In the genomic region with DNA sequence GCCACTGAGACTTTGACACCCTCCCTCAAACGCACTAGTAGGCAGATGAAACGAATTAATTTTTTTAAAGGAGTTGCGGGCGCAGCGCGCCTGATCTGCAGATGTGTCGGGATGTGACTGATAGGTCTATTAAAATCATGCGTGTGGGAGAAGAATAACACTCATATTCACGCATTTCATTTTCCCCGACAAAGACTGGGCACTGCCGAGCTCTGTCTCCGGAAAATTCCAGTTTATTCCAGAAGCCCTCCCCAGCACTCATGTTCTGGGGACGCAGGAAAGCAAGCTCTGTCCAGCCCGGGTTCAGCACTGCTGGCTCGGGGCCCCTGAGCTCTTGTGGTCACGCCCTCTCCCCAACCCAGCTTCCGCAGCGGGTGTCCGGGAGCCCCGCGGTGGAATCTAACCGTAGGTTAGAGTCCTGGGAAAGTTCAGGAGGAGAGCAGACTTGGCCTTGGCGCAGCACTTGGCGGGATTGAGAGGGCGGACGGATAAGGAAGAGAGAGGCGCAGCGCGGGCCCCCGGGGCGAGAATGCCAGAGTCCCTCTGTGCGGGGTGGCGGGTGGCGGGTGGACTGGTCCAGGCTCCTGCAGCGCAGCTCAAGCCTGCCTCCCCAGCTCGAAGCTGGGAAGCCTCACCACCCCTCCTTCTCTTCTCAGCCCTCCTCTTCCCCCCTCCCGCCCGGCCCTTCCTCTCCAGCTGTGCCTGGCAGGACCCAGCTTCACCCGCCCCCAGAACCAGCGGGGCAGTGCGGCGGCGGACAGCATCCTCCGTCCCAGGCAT, we compare ENCODE assay signal across 10 mouse cellular contexts. TPM values are rescaled to one million over a fixed set of nuclear protein-coding genes. Genes with fewer than 3 reads are reported as not detected.
A peak's percentile ranks its signal among the peaks of the same experiment; 100 is the strongest.
DNase-seq lines count a peak whose midpoint lies in the region; ATAC-seq and TF ChIP-seq lines count a peak whose summit lies in the region.
"Had no signal": no experiment of that assay in that cellular context is flagged by ENCODE, and none has a peak within 500 bp of the region (broad histone marks: within the 10 kb centered on the region; RNA-seq: fewer than 3 reads in every experiment).

No protein-coding gene starts in this region.

- H3K9me3 ChIP-seq in heart, embryonic 12.5 days (replicated peaks), result no peaks in the 10 kb centered on the region
- no peaks in the 10 kb centered on the region for H3K9me3 ChIP-seq in forebrain, postnatal 0 days (ENCODE audit: low read length)
- H3K9me3 ChIP-seq in limb, embryonic 11.5 days (ENCODE audit: control insufficient read depth, low read length), result no peaks in the 10 kb centered on the region

- no peaks in the 10 kb centered on the region for H3K36me3 ChIP-seq in heart, embryonic 12.5 days
- no peaks in the 10 kb centered on the region; the same call in 1 of the 2 replicates for H3K36me3 ChIP-seq in forebrain, postnatal 0 days (ENCODE audit: insufficient read depth)
- no peaks in the 10 kb centered on the region for H3K36me3 ChIP-seq in limb, embryonic 11.5 days (ENCODE audit: control insufficient read depth, insufficient read depth, low read length)
- H3K36me3 ChIP-seq: G1E had no signal

- H3K4me1 ChIP-seq in heart, embryonic 12.5 days (replicated peaks), result peaks cover 22% of the 10 kb centered on the region
- 0 out of 2 replicates have a peak, but pooled peaks cover 3% of the 10 kb centered on the region for H3K4me1 ChIP-seq in forebrain, postnatal 0 days (ENCODE audit: insufficient read depth)
- H3K4me1 ChIP-seq in limb, embryonic 11.5 days (ENCODE audit: control insufficient read depth, insufficient read depth, low read length), result peaks cover 15% of the 10 kb centered on the region

- intact Hi-C loops in heart, postnatal 36 days (cut with DNase I), result loop anchor here (10.0 kb wide), 1 partner anchor 394 kb away; no protein-coding TSS in a partner anchor

- ATAC-seq in heart, embryonic 12.5 days (ENCODE audit: insufficient number of reproducible peaks, low FRiP score), result no peak
- peak; percentile 74 for ATAC-seq in forebrain, postnatal 0 days
- ATAC-seq in limb, embryonic 11.5 days (ENCODE audit: insufficient number of reproducible peaks, low FRiP score, low TSS enrichment, low read depth), result no peak

- peaks cover 87% of the 10 kb centered on the region for H3K27me3 ChIP-seq in heart, embryonic 12.5 days (replicated peaks)
- H3K27me3 ChIP-seq in forebrain, postnatal 0 days (ENCODE audit: insufficient read depth, low read length), result peaks cover 9% of the 10 kb centered on the region
- H3K27me3 ChIP-seq in limb, embryonic 11.5 days (ENCODE audit: control insufficient read depth, insufficient read depth, low read length), result peaks cover 79% of the 10 kb centered on the region

- WGBS in heart, embryonic 12.5 days, result under 1% methylated on average over 41 of the region's 44 CpGs
- 1% methylated on average over 41 of the region's 44 CpGs for WGBS in forebrain, postnatal 0 days
- WGBS in limb, embryonic 11.5 days, result under 1% methylated on average over 41 of the region's 44 CpGs

- H3K4me3 ChIP-seq in heart, embryonic 12.5 days, result no peak overlapping the region
- H3K4me3 ChIP-seq in forebrain, postnatal 0 days (ENCODE audit: low read depth, low read length), result peak overlapping the region; percentile 51
- peak overlapping the region; percentile 7; the same call in 1 of the 2 replicates for H3K4me3 ChIP-seq in limb, embryonic 11.5 days (ENCODE audit: low read depth, low read length)

- TF ChIP-seq CTCF in forebrain, postnatal 0 days (IDR thresholded peaks at IDR 0.05; ENCODE audit: low read depth), result no peak

- peak overlapping the region; percentile 17; the same call in 1 of the 2 replicates for H3K4me2 ChIP-seq in heart, embryonic 12.5 days
- H3K4me2 ChIP-seq in forebrain, postnatal 0 days (ENCODE audit: low read depth), result peak overlapping the region; percentile 65
- H3K4me2 ChIP-seq in limb, embryonic 11.5 days (ENCODE audit: low read depth, severe bottlenecking), result peak overlapping the region; percentile 30; the same call in 1 of the 2 replicates

- no peak overlapping the region for H3K9ac ChIP-seq in heart, embryonic 12.5 days
- H3K9ac ChIP-seq in forebrain, postnatal 0 days, result peak overlapping the region; percentile 60
- H3K9ac ChIP-seq in limb, embryonic 11.5 days (ENCODE audit: low read length), result no peak overlapping the region

- H3K27ac ChIP-seq in heart, embryonic 12.5 days (ENCODE audit: poor library complexity, severe bottlenecking), result no peak overlapping the region
- H3K27ac ChIP-seq in forebrain, postnatal 0 days (ENCODE audit: low read depth, low read length), result peak overlapping the region; percentile 88
- no peak overlapping the region for H3K27ac ChIP-seq in limb, embryonic 11.5 days (replicated peaks; ENCODE audit: low read depth, low read length)

- DNase-seq in heart, postnatal 36 days, result no peak
- peak; percentile 94 for DNase-seq in ZHBTc4 (ENCODE audit: low read depth, low spot score)
- peak; percentile 75 for DNase-seq in forebrain, postnatal 0 days
- DNase-seq in limb, embryonic 11.5 days (ENCODE audit: low spot score), result peak; percentile 67
- DNase-seq in ovary, postnatal 36 days (ENCODE audit: low spot score), result no peak
- DNase-seq in spleen, adult 18-20 months, result no peak
- DNase-seq in lung, postnatal 4 days, result no peak

RNA-seq across cellular contexts. Expression of a gene that starts 5.7 kb away (rescaled TPM):
- polyA plus RNA-seq in heart, embryonic 12.5 days (2016; fragmentation: Nextera tagmentation; extraction: Ambion mirVana), result not detected in 2 replicates
- not detected for total RNA-seq in heart, postnatal 36 days (2021)
- 22.5 and 36.5 TPM in 2 replicates for total RNA-seq in forebrain, postnatal 0 days (2014; rRNA removed)
- polyA plus RNA-seq in forebrain, postnatal 0 days (2015; fragmentation: Nextera tagmentation; extraction: Ambion mirVana), result 2.6 and 4.3 TPM in 2 replicates
- not detected in 2 replicates for polyA plus RNA-seq in limb, embryonic 11.5 days (2014; fragmentation: Nextera tagmentation; extraction: Ambion mirVana)
- polyA plus RNA-seq: G1E; stomach, embryonic 14.5 days had no signal

Comparison
In these comparisons a context has a peak if more than half of its experiments do, and no peak if none do; other contexts are left out.
1. DNase-seq: peak in ZHBTc4 (single experiment), forebrain, postnatal 0 days (single experiment) and limb, embryonic 11.5 days (single experiment); none in heart, postnatal 36 days (0 of 2), ovary, postnatal 36 days (single experiment), spleen, adult 18-20 months (0 of 2) and lung, postnatal 4 days (0 of 2).
2. Peak in every context shown above with its lines, with median percentiles within 50 percentile points of each other: H3K4me2 ChIP-seq.